Mouse (Mus musculus) forebrain, embryonic 12.5 days (tissue): ENCODE results near the gene Dnajc4. TPM values are rescaled to one million over a fixed set of nuclear protein-coding genes. Genes with fewer than 3 reads are reported as not detected.

Source experiments
- ATAC-seq: fragments of 200-750 bp; cut with Nextera tagmentation; 2 replicates; pipeline ENCODE4 v1.8.0; 2017; ENCODE audit warnings: moderate TSS enrichment; ENCODE audit not compliant: low FRiP score
- H3K27ac ChIP-seq: fragments of 300-500 bp; sonication (generic); 2 replicates; pipeline ENCODE4 v1.5.1; 2016; ENCODE audit warnings: mild to moderate bottlenecking
- H3K27me3 ChIP-seq: fragments of 300-500 bp; sonication (generic); 2 replicates; pipeline ENCODE4 v1.6.1; 2016; ENCODE audit warnings: mild to moderate bottlenecking
- H3K36me3 ChIP-seq: fragments of 300-500 bp; sonication (generic); replicated peaks from 2 replicates; pipeline ENCODE4 v1.6.1; 2016; ENCODE audit warnings: mild to moderate bottlenecking
- H3K4me1 ChIP-seq: fragments of 300-500 bp; sonication (generic); 2 replicates; pipeline ENCODE4 v1.6.1; 2016
- H3K4me2 ChIP-seq: fragments of 300-500 bp; sonication (generic); 2 replicates; pipeline ENCODE4 v1.6.1; 2016; ENCODE audit warnings: mild to moderate bottlenecking, moderate library complexity
- H3K4me3 ChIP-seq: fragments of 300-500 bp; sonication (generic); replicated peaks from 2 replicates; pipeline ENCODE4 v1.5.1; 2016; ENCODE audit warnings: mild to moderate bottlenecking
- H3K9ac ChIP-seq: fragments of 300-500 bp; sonication (generic); 2 replicates; pipeline ENCODE4 v1.6.1; 2016; ENCODE audit warnings: mild to moderate bottlenecking
- H3K9me3 ChIP-seq: fragments of 300-500 bp; sonication (generic); 2 replicates; pipeline ENCODE4 v1.6.1; 2016
- WGBS: fragments of 180-500 bp; shearing (Covaris S2); methylation state at CpG from one replicate; pipeline ENCODE4 v1.1.7; 2016; 5-methylcytosine and 5-hydroxymethylcytosine counted together
- polyA plus RNA-seq: library from polyadenylated mRNA; unstranded; fragments of >200 nt; fragmentation: Nextera tagmentation; extraction: Ambion mirVana; gene quantifications from 2 replicates; pipeline ENCODE4 v1.2.1, GENCODE M21; 2016

The Dnajc4 gene
- polyA plus RNA-seq: 15.0 and 18.8 TPM in 2 replicates

GRCm38 (mm10) chr19:6992011-6992858, at the start of gene Dnajc4:
Gene Dnajc4 (minus strand): TSS chr19:6992572.
- Histone ChIP-seq H3K27ac (peak within 1 kb of the TSS; percentile 65; the same call in 1 of the 2 replicates), H3K4me2 (peak within 1 kb of the TSS; percentile 95), H3K27me3 (no peaks in the 10 kb centered on the region), H3K36me3 (0 out of 2 replicates have a peak, but pooled peaks cover 4% of the 10 kb centered on the region), H3K9ac (peak within 1 kb of the TSS; percentile 77), H3K4me3 (peak within 1 kb of the TSS; percentile 56), H3K9me3 (no peaks in the 10 kb centered on the region), H3K4me1 (peaks cover 54% of the 10 kb centered on the region)
- WGBS: 2% methylated on average over 37 of the region's 37 CpGs
- peak; percentile 94 for ATAC-seq

GRCm38 (mm10) chr19:7041171-7041570, 48.8 kb upstream of the Dnajc4 start:
- Histone ChIP-seq H3K4me2 (no peak overlapping the region; the same call in 1 of the 2 replicates), H3K27ac (peak overlapping the region; percentile 94; the same call in 1 of the 2 replicates), H3K36me3 (no peaks in the 10 kb centered on the region), H3K9ac (no peak overlapping the region; the same call in 1 of the 2 replicates), H3K27me3 (no peaks in the 10 kb centered on the region), H3K4me1 (peaks cover 33% of the 10 kb centered on the region), H3K4me3 (no peak overlapping the region), H3K9me3 (no peaks in the 10 kb centered on the region)
- ATAC-seq: no peak
- WGBS: 86% methylated on average over 2 of the region's 2 CpGs

GRCm38 (mm10) chr19:7040637-7041130, 48.3 kb upstream of the Dnajc4 start:
- peaks cover 34% of the 10 kb centered on the region for H3K4me1 ChIP-seq
- H3K9ac ChIP-seq: peak overlapping the region; percentile 79
- no peaks in the 10 kb centered on the region for H3K9me3 ChIP-seq
- 0 out of 2 replicates have a peak, but pooled peaks cover under 1% of the 10 kb centered on the region for H3K36me3 ChIP-seq
- H3K27ac ChIP-seq: peak overlapping the region; percentile 94
- WGBS: 25% methylated on average over 13 of the region's 13 CpGs
- no peak for ATAC-seq
- peak overlapping the region; percentile 89 for H3K4me3 ChIP-seq
- H3K4me2 ChIP-seq: peak overlapping the region; percentile 79
- H3K27me3 ChIP-seq: no peaks in the 10 kb centered on the region

- peak within 1 kb of the TSS; percentile 89 for H3K4me3 ChIP-seq
- ATAC-seq: peak; percentile 99
- peak within 1 kb of the TSS; percentile 88 for H3K4me2 ChIP-seq
- H3K9ac ChIP-seq: peak within 1 kb of the TSS; percentile 92
- H3K27me3 ChIP-seq: no peaks in the 10 kb centered on the region
- H3K9me3 ChIP-seq: no peaks in the 10 kb centered on the region
- H3K36me3 ChIP-seq: peaks cover 7% of the 10 kb centered on the region
- peak within 1 kb of the TSS; percentile 96 for H3K27ac ChIP-seq
- WGBS: under 1% methylated on average over 49 of the region's 49 CpGs
- peaks cover 34% of the 10 kb centered on the region for H3K4me1 ChIP-seq
Measured at GRCm38 (mm10) chr19:7039841-7040636, 47.7 kb upstream of the Dnajc4 start, which contains the start of gene Stip1. Gene Stip1 (minus strand): TSS chr19:7039967.

- Histone ChIP-seq H3K4me3 (peak overlapping the region; percentile 89), H3K27me3 (no peaks in the 10 kb centered on the region), H3K27ac (peak overlapping the region; percentile 96), H3K9me3 (no peaks in the 10 kb centered on the region), H3K4me1 (peaks cover 34% of the 10 kb centered on the region), H3K36me3 (peaks cover 14% of the 10 kb centered on the region), H3K9ac (peak overlapping the region; percentile 92), H3K4me2 (peak overlapping the region; percentile 88)
- ATAC-seq: peak; percentile 19
- 2% methylated on average over 35 of the region's 35 CpGs for WGBS
Measured at GRCm38 (mm10) chr19:7039088-7039720, 46.8 kb upstream of the Dnajc4 start.

- Histone ChIP-seq H3K27me3 (no peaks in the 10 kb centered on the region), H3K4me2 (no peak overlapping the region), H3K27ac (no peak overlapping the region), H3K36me3 (peaks cover 64% of the 10 kb centered on the region), H3K9ac (no peak overlapping the region), H3K4me1 (peaks cover 27% of the 10 kb centered on the region), H3K9me3 (no peaks in the 10 kb centered on the region), H3K4me3 (no peak overlapping the region)
- WGBS: 93% methylated on average over 5 of the region's 5 CpGs
- no peak for ATAC-seq
Measured at GRCm38 (mm10) chr19:7034006-7034405, 41.6 kb upstream of the Dnajc4 start.

GRCm38 (mm10) chr19:7029531-7029930, 37.2 kb upstream of the Dnajc4 start:
- no peak overlapping the region for H3K9ac ChIP-seq
- peaks cover 96% of the 10 kb centered on the region for H3K36me3 ChIP-seq
- no peaks in the 10 kb centered on the region for H3K27me3 ChIP-seq
- H3K27ac ChIP-seq: no peak overlapping the region
- H3K9me3 ChIP-seq: no peaks in the 10 kb centered on the region
- ATAC-seq: no peak
- no peaks in the 10 kb centered on the region for H3K4me1 ChIP-seq
- no peak overlapping the region for H3K4me3 ChIP-seq
- 96% methylated on average over 5 of the region's 5 CpGs for WGBS
- no peak overlapping the region for H3K4me2 ChIP-seq

GRCm38 (mm10) chr19:7020224-7020641, 27.9 kb upstream of the Dnajc4 start:
- Histone ChIP-seq H3K4me3 (no peak overlapping the region), H3K4me1 (no peaks in the 10 kb centered on the region), H3K27ac (0 out of 2 replicates have a peak overlapping the region, but pooled peaks have one; percentile 0), H3K36me3 (peaks cover 82% of the 10 kb centered on the region), H3K4me2 (no peak overlapping the region), H3K9me3 (no peaks in the 10 kb centered on the region), H3K27me3 (no peaks in the 10 kb centered on the region), H3K9ac (no peak overlapping the region)
- WGBS: 52% methylated on average over 3 of the region's 3 CpGs
- ATAC-seq: no peak

GRCm38 (mm10) chr19:7019191-7019590, 26.8 kb upstream of the Dnajc4 start, which contains the start of gene Fermt3:
Gene Fermt3 (minus strand): TSS chr19:7019469.
- H3K27ac ChIP-seq: no peak within 1 kb of the TSS
- peaks cover 74% of the 10 kb centered on the region for H3K36me3 ChIP-seq
- ATAC-seq: no peak
- WGBS: 83% methylated on average over 5 of the region's 5 CpGs
- no peak within 1 kb of the TSS for H3K4me3 ChIP-seq
- no peak within 1 kb of the TSS for H3K9ac ChIP-seq
- no peaks in the 10 kb centered on the region for H3K9me3 ChIP-seq
- H3K4me2 ChIP-seq: no peak within 1 kb of the TSS
- no peaks in the 10 kb centered on the region for H3K4me1 ChIP-seq
- H3K27me3 ChIP-seq: no peaks in the 10 kb centered on the region

- WGBS: 97% methylated on average over 11 of the region's 11 CpGs
- no peaks in the 10 kb centered on the region for H3K4me1 ChIP-seq
- H3K27ac ChIP-seq: no peak overlapping the region
- no peak for ATAC-seq
- no peak overlapping the region for H3K4me3 ChIP-seq
- H3K36me3 ChIP-seq: peaks cover 76% of the 10 kb centered on the region
- H3K27me3 ChIP-seq: no peaks in the 10 kb centered on the region
- no peak overlapping the region for H3K9ac ChIP-seq
- no peaks in the 10 kb centered on the region for H3K9me3 ChIP-seq
- no peak overlapping the region for H3K4me2 ChIP-seq
Measured at GRCm38 (mm10) chr19:7018546-7018945, 26.2 kb upstream of the Dnajc4 start.

GRCm38 (mm10) chr19:7017541-7018457, 25.4 kb upstream of the Dnajc4 start:
- Histone ChIP-seq H3K4me1 (no peaks in the 10 kb centered on the region), H3K4me3 (no peak overlapping the region), H3K36me3 (peaks cover 73% of the 10 kb centered on the region), H3K4me2 (no peak overlapping the region), H3K9ac (no peak overlapping the region), H3K27ac (0 out of 2 replicates have a peak overlapping the region, but pooled peaks have one; percentile 56), H3K9me3 (no peaks in the 10 kb centered on the region), H3K27me3 (no peaks in the 10 kb centered on the region)
- ATAC-seq: no peak
- 92% methylated on average over 12 of the region's 12 CpGs for WGBS
